Mouse (Mus musculus) heart, embryonic 12.5 days (tissue): Measurements from ENCODE around the gene Lamb3. TPM values are rescaled to one million over a fixed set of nuclear protein-coding genes. Genes with fewer than 3 reads are reported as not detected.

ENCODE experiments used
- ATAC-seq: fragments of 200-750 bp; cut with Nextera tagmentation; 2 replicates; pipeline ENCODE4 v1.8.0; 2017; ENCODE audit warnings: moderate TSS enrichment, moderate library complexity; ENCODE audit not compliant: insufficient number of reproducible peaks, low FRiP score
- H3K27ac ChIP-seq: fragments of 300-500 bp; sonication (generic); 2 replicates; pipeline ENCODE4 v1.5.1; 2016; ENCODE audit warnings: mild to moderate bottlenecking, moderate library complexity; ENCODE audit not compliant: poor library complexity, severe bottlenecking
- H3K27me3 ChIP-seq: fragments of 300-500 bp; sonication (generic); replicated peaks from 2 replicates; pipeline ENCODE4 v1.6.1; 2016; ENCODE audit warnings: mild to moderate bottlenecking, moderate library complexity
- H3K36me3 ChIP-seq: fragments of 300-500 bp; sonication (generic); 2 replicates; pipeline ENCODE4 v1.6.1; 2016; ENCODE audit warnings: mild to moderate bottlenecking, moderate library complexity
- H3K4me1 ChIP-seq: fragments of 300-500 bp; sonication (generic); replicated peaks from 2 replicates; pipeline ENCODE4 v1.6.1; 2016; ENCODE audit warnings: mild to moderate bottlenecking
- H3K4me2 ChIP-seq: fragments of 300-500 bp; sonication (generic); 2 replicates; pipeline ENCODE4 v1.6.1; 2016; ENCODE audit warnings: mild to moderate bottlenecking, moderate library complexity
- H3K4me3 ChIP-seq: fragments of 300-500 bp; sonication (generic); 2 replicates; pipeline ENCODE4 v1.5.1; 2016; ENCODE audit warnings: mild to moderate bottlenecking
- H3K9ac ChIP-seq: fragments of 300-500 bp; sonication (generic); 2 replicates; pipeline ENCODE4 v1.6.1; 2016; ENCODE audit warnings: mild to moderate bottlenecking, moderate library complexity
- H3K9me3 ChIP-seq: fragments of 300-500 bp; sonication (generic); replicated peaks from 2 replicates; pipeline ENCODE4 v1.6.1; 2016; ENCODE audit warnings: mild to moderate bottlenecking, moderate library complexity
- WGBS: fragments of 180-500 bp; shearing (Covaris S2); methylation state at CpG from one replicate; pipeline ENCODE4 v1.1.7; 2016; 5-methylcytosine and 5-hydroxymethylcytosine counted together
- polyA plus RNA-seq: library from polyadenylated mRNA; unstranded; fragments of >200 nt; fragmentation: Nextera tagmentation; extraction: Ambion mirVana; gene quantifications from 2 replicates; pipeline ENCODE4 v1.2.1, GENCODE M21; 2016

The Lamb3 gene
- polyA plus RNA-seq, 1 experiment from 2014 or later: 2.3 TPM

DNA sequence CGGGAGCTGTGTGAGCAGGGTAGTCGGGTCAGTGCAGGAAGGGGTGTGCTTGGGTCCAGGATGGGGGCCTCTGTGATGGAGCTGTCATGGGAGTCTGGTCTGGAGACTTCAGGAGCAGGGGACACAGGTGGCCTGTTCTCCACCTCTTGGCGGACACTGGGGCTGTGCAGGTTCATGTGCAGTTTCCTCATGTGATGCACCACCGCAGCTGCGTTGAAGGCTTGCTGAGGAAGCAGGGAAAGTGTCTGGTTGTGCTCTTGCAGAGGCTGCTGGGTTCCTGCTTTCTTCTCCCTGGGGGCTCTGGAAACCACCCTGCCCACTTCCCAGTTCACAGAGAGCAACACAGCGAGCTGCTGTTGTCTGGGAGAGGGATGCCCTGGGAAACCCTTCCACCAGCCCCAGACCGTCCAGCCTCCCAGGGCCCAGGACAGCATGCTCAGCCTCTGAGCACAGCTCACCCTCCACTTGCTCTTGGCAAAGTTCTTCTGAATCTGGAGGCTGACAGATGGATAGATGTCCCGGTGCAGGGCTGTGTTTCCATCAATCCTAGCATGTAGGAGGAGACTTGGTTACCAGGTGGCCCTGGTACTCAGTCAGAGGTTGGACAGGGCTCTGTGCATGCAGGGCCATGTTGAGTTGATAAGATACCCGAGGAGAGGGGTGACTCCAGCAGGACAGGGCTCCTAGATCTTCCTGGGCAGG lies 140.9 kb downstream of the Lamb3 start:
- no peak for ATAC-seq
- H3K36me3 ChIP-seq: peaks cover 37% of the 10 kb centered on the region
- H3K4me1 ChIP-seq: 0 out of 2 replicates have a peak, but pooled peaks cover 3% of the 10 kb centered on the region
- H3K4me2 ChIP-seq: no peak overlapping the region
- no peaks in the 10 kb centered on the region for H3K9me3 ChIP-seq
- H3K9ac ChIP-seq: no peak overlapping the region
- WGBS: 74% methylated on average over 9 of the region's 9 CpGs
- H3K27me3 ChIP-seq: no peaks in the 10 kb centered on the region
- H3K27ac ChIP-seq: no peak overlapping the region
- no peak overlapping the region for H3K4me3 ChIP-seq

DNA sequence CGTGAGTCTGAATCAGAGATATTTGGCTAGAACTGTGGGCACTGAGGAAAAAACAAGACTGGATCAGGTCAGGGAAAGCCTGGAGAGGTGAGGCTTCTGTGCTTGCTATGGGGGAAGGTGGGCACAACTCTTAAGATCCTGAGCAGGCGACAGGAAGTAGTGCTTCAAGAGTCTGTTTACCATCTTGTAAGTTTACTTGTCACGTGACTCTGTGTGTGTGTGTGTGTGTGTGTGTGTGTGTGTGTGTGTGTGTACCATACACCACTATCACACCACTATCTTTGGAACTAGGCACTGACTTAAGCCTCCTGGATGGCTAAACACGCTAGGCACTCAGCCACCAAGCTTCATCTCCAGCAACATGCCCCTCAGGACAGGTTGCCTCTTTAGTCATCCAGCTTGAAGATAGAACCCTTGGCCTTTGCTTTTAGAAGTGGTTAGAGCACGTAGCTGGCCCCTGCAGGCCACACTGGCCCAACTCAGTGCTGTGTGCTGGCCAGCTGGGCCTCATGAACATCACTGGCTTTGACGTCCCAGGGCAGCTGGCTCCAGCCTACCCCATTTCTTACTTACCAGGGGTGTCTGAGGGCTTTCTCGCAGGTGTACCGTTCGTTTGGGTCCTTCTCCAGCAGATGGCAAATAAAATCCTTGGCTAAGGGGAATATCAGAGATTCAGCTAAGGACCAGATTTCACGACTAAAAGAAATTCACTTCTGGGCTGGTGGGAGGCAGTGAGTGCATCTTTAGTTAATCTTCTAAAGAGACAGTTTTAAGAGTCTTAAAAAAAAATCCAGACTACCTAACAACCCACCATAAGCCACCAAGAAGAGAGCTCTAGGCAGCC lies 142.4 kb downstream of the Lamb3 start:
- no peak overlapping the region for H3K27ac ChIP-seq
- 78% methylated on average over 10 of the region's 10 CpGs for WGBS
- no peak overlapping the region for H3K9ac ChIP-seq
- H3K4me1 ChIP-seq: 0 out of 2 replicates have a peak, but pooled peaks cover 3% of the 10 kb centered on the region
- no peak overlapping the region for H3K4me3 ChIP-seq
- H3K27me3 ChIP-seq: no peaks in the 10 kb centered on the region
- H3K36me3 ChIP-seq: peaks cover 42% of the 10 kb centered on the region
- no peak for ATAC-seq
- no peaks in the 10 kb centered on the region for H3K9me3 ChIP-seq
- H3K4me2 ChIP-seq: no peak overlapping the region

GRCm38 (mm10) chr1:193350546-193350801 lies 143.0 kb downstream of the Lamb3 start:
- Histone ChIP-seq H3K4me2 (no peak overlapping the region), H3K27me3 (no peaks in the 10 kb centered on the region), H3K9me3 (no peaks in the 10 kb centered on the region), H3K4me3 (no peak overlapping the region), H3K4me1 (0 out of 2 replicates have a peak, but pooled peaks cover 3% of the 10 kb centered on the region), H3K9ac (no peak overlapping the region), H3K36me3 (peaks cover 42% of the 10 kb centered on the region), H3K27ac (no peak overlapping the region)
- WGBS: 92% methylated on average over 2 of the region's 2 CpGs
- ATAC-seq: no peak

GRCm38 (mm10) chr1:193351583-193351982 lies 144.1 kb downstream of the Lamb3 start:
- Histone ChIP-seq H3K27me3 (no peaks in the 10 kb centered on the region), H3K36me3 (peaks cover 42% of the 10 kb centered on the region), H3K4me3 (no peak overlapping the region), H3K9ac (no peak overlapping the region), H3K4me1 (0 out of 2 replicates have a peak, but pooled peaks cover 3% of the 10 kb centered on the region), H3K4me2 (no peak overlapping the region), H3K27ac (no peak overlapping the region), H3K9me3 (no peaks in the 10 kb centered on the region)
- 80% methylated on average over 3 of the region's 3 CpGs for WGBS
- ATAC-seq: no peak

DNA sequence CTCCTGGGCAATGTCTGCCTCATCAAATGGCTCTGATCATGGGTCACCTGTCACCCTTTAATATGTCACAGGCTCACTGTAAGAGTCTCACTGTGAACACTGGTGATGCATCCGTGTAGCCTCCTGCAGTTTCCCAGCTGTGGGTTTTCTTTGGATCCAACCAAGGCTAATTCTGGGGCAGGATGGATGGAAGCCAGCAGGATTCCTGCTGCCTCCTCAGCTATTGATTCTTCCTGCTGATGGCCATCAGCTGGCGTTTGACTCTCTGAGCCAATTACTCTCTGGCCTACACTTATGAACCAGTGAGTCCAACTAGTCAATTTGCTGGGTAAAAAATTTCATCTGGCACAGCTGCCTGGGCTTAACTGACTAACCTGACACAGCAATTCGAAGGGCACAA lies 151.7 kb downstream of the Lamb3 start:
- no peak overlapping the region for H3K4me2 ChIP-seq
- no peaks in the 10 kb centered on the region; the same call in 1 of the 2 replicates for H3K36me3 ChIP-seq
- H3K9me3 ChIP-seq: no peaks in the 10 kb centered on the region
- no peak overlapping the region for H3K4me3 ChIP-seq
- no peaks in the 10 kb centered on the region for H3K27me3 ChIP-seq
- WGBS: 82% methylated on average over 3 of the region's 3 CpGs
- H3K4me1 ChIP-seq: peaks cover 11% of the 10 kb centered on the region
- ATAC-seq: no peak
- H3K27ac ChIP-seq: no peak overlapping the region
- H3K9ac ChIP-seq: no peak overlapping the region

GRCm38 (mm10) chr1:193361181-193361580 lies 153.7 kb downstream of the Lamb3 start:
- no peaks in the 10 kb centered on the region for H3K9me3 ChIP-seq
- no peaks in the 10 kb centered on the region for H3K27me3 ChIP-seq
- no peaks in the 10 kb centered on the region; the same call in 1 of the 2 replicates for H3K36me3 ChIP-seq
- peaks cover 11% of the 10 kb centered on the region for H3K4me1 ChIP-seq
- no peak overlapping the region for H3K9ac ChIP-seq
- WGBS: 50% methylated on average over 6 of the region's 6 CpGs
- no peak overlapping the region for H3K4me3 ChIP-seq
- no peak overlapping the region for H3K4me2 ChIP-seq
- no peak for ATAC-seq
- no peak overlapping the region for H3K27ac ChIP-seq

DNA sequence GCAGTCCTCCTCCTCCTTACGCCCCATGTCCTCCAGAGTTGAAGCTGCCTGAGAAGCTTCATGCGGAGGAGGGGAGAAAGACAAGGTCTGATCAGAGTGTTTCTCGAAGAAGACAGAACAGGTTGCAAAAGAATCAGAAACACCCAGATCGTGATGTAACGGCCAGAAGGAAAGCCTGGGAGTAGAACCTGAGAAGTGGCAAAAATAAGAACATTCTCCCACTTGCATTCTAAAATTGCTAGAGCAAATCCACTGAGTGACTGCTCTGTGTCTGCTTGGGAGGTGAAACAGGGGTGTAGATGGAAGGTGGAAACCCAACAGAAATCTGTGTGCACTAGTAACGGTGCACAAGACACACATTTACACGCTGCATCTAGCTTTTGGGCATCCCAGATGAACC lies 154.6 kb downstream of the Lamb3 start:
- peaks cover 11% of the 10 kb centered on the region for H3K4me1 ChIP-seq
- no peaks in the 10 kb centered on the region for H3K9me3 ChIP-seq
- 85% methylated on average over 7 of the region's 7 CpGs for WGBS
- no peaks in the 10 kb centered on the region; the same call in 1 of the 2 replicates for H3K36me3 ChIP-seq
- H3K9ac ChIP-seq: no peak overlapping the region
- no peak overlapping the region for H3K4me3 ChIP-seq
- ATAC-seq: no peak
- H3K4me2 ChIP-seq: no peak overlapping the region
- no peak overlapping the region for H3K27ac ChIP-seq
- H3K27me3 ChIP-seq: no peaks in the 10 kb centered on the region

DNA sequence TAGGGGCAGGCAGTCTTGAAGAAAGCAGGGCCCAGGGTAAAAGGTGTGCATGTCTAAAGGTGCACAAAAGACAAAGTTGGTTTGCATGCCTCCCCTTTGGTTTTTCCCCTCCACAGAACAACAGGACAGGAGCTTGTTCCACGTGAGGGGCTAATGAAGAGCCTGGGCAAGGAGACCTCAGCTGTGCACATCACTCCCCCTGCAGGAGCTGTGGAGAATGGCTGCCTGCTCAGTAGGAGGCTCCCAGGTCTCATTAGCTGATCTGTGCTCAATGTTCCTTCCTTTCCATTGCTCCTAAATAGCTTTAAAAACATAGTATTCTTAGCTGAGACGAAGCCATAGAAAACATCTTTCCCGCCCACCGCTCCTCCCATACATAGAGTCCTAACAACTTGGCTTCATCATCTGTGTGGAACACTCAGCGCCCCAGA lies 156.3 kb downstream of the Lamb3 start:
- Histone ChIP-seq H3K36me3 (no peaks in the 10 kb centered on the region; the same call in 1 of the 2 replicates), H3K4me2 (no peak overlapping the region), H3K9me3 (no peaks in the 10 kb centered on the region), H3K4me3 (no peak overlapping the region), H3K4me1 (peaks cover 27% of the 10 kb centered on the region), H3K9ac (no peak overlapping the region), H3K27me3 (no peaks in the 10 kb centered on the region), H3K27ac (no peak overlapping the region)
- ATAC-seq: no peak
- 62% methylated on average over 5 of the region's 5 CpGs for WGBS

DNA sequence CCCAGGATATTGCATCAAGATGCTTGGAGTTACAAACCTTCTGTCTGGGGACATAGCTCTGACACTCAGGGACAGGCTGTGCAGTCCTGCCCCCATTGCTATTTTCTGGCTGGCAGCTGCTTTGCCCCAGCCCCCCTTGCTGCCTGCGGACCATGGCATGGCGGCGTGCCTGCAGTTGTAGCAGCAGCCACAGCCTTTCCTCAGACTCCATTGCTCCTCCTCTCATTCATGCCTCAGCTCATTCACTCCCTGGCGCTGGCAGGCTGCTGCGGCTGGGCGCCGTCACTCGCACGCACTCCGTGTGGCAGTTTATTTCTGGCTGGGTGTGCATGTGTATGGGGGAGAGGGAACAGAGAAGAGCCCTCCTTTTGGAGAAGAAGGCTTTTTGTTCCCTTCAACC lies 160.6 kb downstream of the Lamb3 start:
- Histone ChIP-seq H3K9ac (peak overlapping the region; percentile 35; the same call in 1 of the 2 replicates), H3K4me1 (peaks cover 33% of the 10 kb centered on the region), H3K36me3 (no peaks in the 10 kb centered on the region), H3K27ac (peak overlapping the region; percentile 39), H3K9me3 (no peaks in the 10 kb centered on the region), H3K27me3 (no peaks in the 10 kb centered on the region), H3K4me3 (no peak overlapping the region), H3K4me2 (peak overlapping the region; percentile 51)
- WGBS: 22% methylated on average over 10 of the region's 10 CpGs
- ATAC-seq: no peak

DNA sequence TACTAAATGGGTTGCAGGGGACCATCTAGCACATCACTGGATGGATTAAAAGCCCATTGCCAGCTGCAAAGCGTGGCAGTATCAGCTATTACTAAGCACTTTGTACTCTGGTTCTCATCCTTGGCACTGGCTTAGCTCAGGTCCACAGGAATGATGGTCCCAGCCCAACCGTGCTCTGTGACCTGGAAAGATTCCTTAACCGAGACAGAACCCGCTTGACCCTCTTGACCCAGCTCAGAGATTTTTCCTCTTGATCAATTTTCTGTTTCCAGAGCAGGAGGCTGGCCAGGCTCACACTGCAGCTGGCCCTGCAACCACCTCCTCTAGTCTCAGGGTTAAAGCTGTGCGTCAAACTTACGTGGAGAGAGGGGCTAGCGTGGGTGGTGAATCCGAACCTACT lies 161.6 kb downstream of the Lamb3 start:
- Histone ChIP-seq H3K4me2 (peak overlapping the region; percentile 68), H3K36me3 (no peaks in the 10 kb centered on the region), H3K27ac (no peak overlapping the region), H3K4me1 (peaks cover 33% of the 10 kb centered on the region), H3K27me3 (no peaks in the 10 kb centered on the region), H3K9ac (peak overlapping the region; percentile 64), H3K4me3 (peak overlapping the region; percentile 50; the same call in 1 of the 2 replicates), H3K9me3 (no peaks in the 10 kb centered on the region)
- ATAC-seq: no peak
- WGBS: 49% methylated on average over 8 of the region's 8 CpGs

GRCm38 (mm10) chr1:193370096-193370495 lies 162.6 kb downstream of the Lamb3 start, which contains the start of gene Camk1g:
Camk1g (minus strand) TSS chr1:193370298.
- Histone ChIP-seq H3K27ac (peak within 1 kb of the TSS; percentile 36; the same call in 1 of the 2 replicates), H3K36me3 (no peaks in the 10 kb centered on the region), H3K9me3 (no peaks in the 10 kb centered on the region), H3K27me3 (no peaks in the 10 kb centered on the region), H3K4me2 (peak within 1 kb of the TSS; percentile 68), H3K4me1 (peaks cover 33% of the 10 kb centered on the region), H3K9ac (peak within 1 kb of the TSS; percentile 64), H3K4me3 (peak within 1 kb of the TSS; percentile 50)
- WGBS: 2% methylated on average over 2 of the region's 2 CpGs
- ATAC-seq: peak; percentile 72
